Mouse (Mus musculus) thymus, postnatal 14 days (tissue): ENCODE data around the gene Ticam1.

ENCODE experiments used
- DNase-seq: peaks from one replicate; pipeline ENCODE4 v3.0.0; 2021

The Ticam1 gene

GRCm38 (mm10) chr17:56276643-56277566 lies at the start of gene Ticam1:
Gene Ticam1, minus strand, starts transcription at chr17:56276786.
- DNase-seq = peak; percentile 73

GRCm38 (mm10) chr17:56325450-56326152 lies 49.0 kb upstream of the Ticam1 start, which contains the start of gene Kdm4b:
Gene Kdm4b, plus strand, starts transcription at chr17:56326062.
- DNase-seq = peak; percentile 99

- no peak for DNase-seq
Measured at GRCm38 (mm10) chr17:56324419-56324818, 47.8 kb upstream of the Ticam1 start.

GRCm38 (mm10) chr17:56309191-56309945 lies 32.8 kb upstream of the Ticam1 start:
- DNase-seq = no peak

- DNase-seq = no peak
Measured at GRCm38 (mm10) chr17:56308088-56308487, 31.5 kb upstream of the Ticam1 start.

GRCm38 (mm10) chr17:56305826-56306225 lies 29.2 kb upstream of the Ticam1 start:
- DNase-seq = peak; percentile 67

GRCm38 (mm10) chr17:56305156-56305555 lies 28.6 kb upstream of the Ticam1 start:
- peak; percentile 42 for DNase-seq

GRCm38 (mm10) chr17:56304718-56305117 lies 28.1 kb upstream of the Ticam1 start:
- peak; percentile 34 for DNase-seq

GRCm38 (mm10) chr17:56303847-56304586 lies 27.4 kb upstream of the Ticam1 start:
- DNase-seq = peak; percentile 98

GRCm38 (mm10) chr17:56303160-56303846 lies 26.7 kb upstream of the Ticam1 start, which contains the start of gene Uhrf1:
Gene Uhrf1, plus strand, starts transcription at chr17:56303321.
- DNase-seq = peak; percentile 87

- peak; percentile 37 for DNase-seq
Measured at GRCm38 (mm10) chr17:56302363-56302996, 25.9 kb upstream of the Ticam1 start.

GRCm38 (mm10) chr17:56300186-56300585 lies 23.6 kb upstream of the Ticam1 start, which contains the start of gene Arrdc5:
Gene Arrdc5, minus strand, starts transcription at chr17:56300286.
- DNase-seq = no peak

GRCm38 (mm10) chr17:56298238-56298637 lies 21.7 kb upstream of the Ticam1 start:
- no peak for DNase-seq

GRCm38 (mm10) chr17:56296201-56296600 lies 19.6 kb upstream of the Ticam1 start:
- DNase-seq = peak; percentile 48

- DNase-seq = peak; percentile 39
Measured at GRCm38 (mm10) chr17:56294241-56294640, 17.7 kb upstream of the Ticam1 start.

- DNase-seq = peak; percentile 91
Measured at GRCm38 (mm10) chr17:56293291-56293690, 16.7 kb upstream of the Ticam1 start.

GRCm38 (mm10) chr17:56292531-56293222 lies 16.1 kb upstream of the Ticam1 start, which contains the start of gene Plin3:
Gene Plin3, minus strand, starts transcription at chr17:56292873.
- DNase-seq = peak; percentile 66

- DNase-seq = peak; percentile 74
Measured at GRCm38 (mm10) chr17:56291826-56292475, 15.4 kb upstream of the Ticam1 start.

- DNase-seq = peak; percentile 97
Measured at GRCm38 (mm10) chr17:56291171-56291511, 14.6 kb upstream of the Ticam1 start.
